Mouse (Mus musculus) intestine, postnatal 0 days (tissue): ENCODE measurements at regions not wholly inside any gene's neighbourhood (a gene's known extent, or its start where the extent isn't known, plus 50 kb on each side); places are given as distances from the start of the nearest gene placed in this dataset.

ENCODE experiments used
- ATAC-seq: fragments of 200-750 bp; cut with Nextera tagmentation; 2 replicates; pipeline ENCODE4 v1.8.0; 2017; ENCODE audit warnings: mild to moderate bottlenecking, moderate TSS enrichment, moderate library complexity
- H3K27ac ChIP-seq: fragments of 300-500 bp; sonication (generic); 2 replicates; pipeline ENCODE4 v1.5.1; 2014; ENCODE audit warnings: mild to moderate bottlenecking, low read depth, low read length, moderate library complexity
- H3K27me3 ChIP-seq: fragments of 300-500 bp; sonication (generic); replicated peaks from 2 replicates; pipeline ENCODE4 v1.6.1; 2014; ENCODE audit warnings: low read length, mixed read lengths; ENCODE audit not compliant: control insufficient read depth, insufficient read depth
- H3K36me3 ChIP-seq: fragments of 300-500 bp; sonication (generic); 2 replicates; pipeline ENCODE4 v1.6.1; 2014; ENCODE audit warnings: mild to moderate bottlenecking, moderate library complexity; ENCODE audit not compliant: control insufficient read depth, insufficient read depth
- H3K4me1 ChIP-seq: fragments of 300-500 bp; sonication (generic); replicated peaks from 2 replicates; pipeline ENCODE4 v1.6.1; 2014; ENCODE audit warnings: antibody characterized with exemption, low read length, mixed read lengths; ENCODE audit not compliant: control insufficient read depth, insufficient read depth
- H3K4me2 ChIP-seq: fragments of 300-500 bp; sonication (generic); replicated peaks from 2 replicates; pipeline ENCODE4 v1.6.1; 2014; ENCODE audit warnings: low read depth, mild to moderate bottlenecking, moderate library complexity
- H3K4me3 ChIP-seq: fragments of 300-500 bp; sonication (generic); 2 replicates; pipeline ENCODE4 v1.5.1; 2014; ENCODE audit warnings: low read depth, low read length
- H3K9ac ChIP-seq: fragments of 300-500 bp; sonication (generic); 2 replicates; pipeline ENCODE4 v1.6.1; 2014; ENCODE audit warnings: mild to moderate bottlenecking, low read depth, low read length
- H3K9me3 ChIP-seq: fragments of 300-500 bp; sonication (generic); 2 replicates; pipeline ENCODE4 v1.6.1; 2016; ENCODE audit warnings: mixed run types; ENCODE audit not compliant: control insufficient read depth
- CTCF ChIP-seq: sonication (generic); IDR thresholded peaks from 2 replicates; pipeline ENCODE4 v1.5.1; 2016; ENCODE audit warnings: low read depth, mild to moderate bottlenecking, control low read depth, antibody characterized with exemption, moderate library complexity
- WGBS: fragments of 180-500 bp; shearing (Covaris S2); extraction: QIAGEN DNeasy Blood & Tissue Kit; methylation state at CpG from one replicate; pipeline ENCODE4 v1.1.7; 2014; 5-methylcytosine and 5-hydroxymethylcytosine counted together

GRCm38 (mm10) chr3:99512933-99513332, 272.8 kb downstream of the Tbx15 start:
- Histone ChIP-seq H3K4me3 (no peak overlapping the region), H3K4me1 (no peaks in the 10 kb centered on the region), H3K9me3 (no peaks in the 10 kb centered on the region), H3K4me2 (no peak overlapping the region), H3K27me3 (no peaks in the 10 kb centered on the region), H3K27ac (no peak overlapping the region), H3K9ac (no peak overlapping the region), H3K36me3 (no peaks in the 10 kb centered on the region)
- 84% methylated on average over 2 of the region's 2 CpGs for WGBS
- no peak for TF ChIP-seq CTCF
- ATAC-seq, result no peak

GRCm38 (mm10) chr3:99515751-99516150, 275.6 kb downstream of the Tbx15 start:
- H3K4me1 ChIP-seq, result no peaks in the 10 kb centered on the region
- no peaks in the 10 kb centered on the region for H3K9me3 ChIP-seq
- TF ChIP-seq CTCF, result no peak
- H3K36me3 ChIP-seq, result no peaks in the 10 kb centered on the region
- no peak overlapping the region for H3K9ac ChIP-seq
- no peak overlapping the region for H3K4me2 ChIP-seq
- no peak for ATAC-seq
- no peak overlapping the region for H3K27ac ChIP-seq
- H3K27me3 ChIP-seq, result no peaks in the 10 kb centered on the region
- WGBS, result 93% methylated on average over 8 of the region's 8 CpGs
- H3K4me3 ChIP-seq, result no peak overlapping the region

GRCm38 (mm10) chr3:99560917-99561316, 320.7 kb downstream of the Tbx15 start:
- Histone ChIP-seq H3K4me2 (no peak overlapping the region), H3K4me1 (no peaks in the 10 kb centered on the region), H3K9ac (no peak overlapping the region), H3K36me3 (no peaks in the 10 kb centered on the region), H3K27me3 (no peaks in the 10 kb centered on the region), H3K4me3 (no peak overlapping the region), H3K9me3 (no peaks in the 10 kb centered on the region), H3K27ac (no peak overlapping the region)
- 40% methylated on average over 1 of the region's 1 CpGs for WGBS
- peak; percentile 83 for ATAC-seq
- no peak for TF ChIP-seq CTCF

DNA sequence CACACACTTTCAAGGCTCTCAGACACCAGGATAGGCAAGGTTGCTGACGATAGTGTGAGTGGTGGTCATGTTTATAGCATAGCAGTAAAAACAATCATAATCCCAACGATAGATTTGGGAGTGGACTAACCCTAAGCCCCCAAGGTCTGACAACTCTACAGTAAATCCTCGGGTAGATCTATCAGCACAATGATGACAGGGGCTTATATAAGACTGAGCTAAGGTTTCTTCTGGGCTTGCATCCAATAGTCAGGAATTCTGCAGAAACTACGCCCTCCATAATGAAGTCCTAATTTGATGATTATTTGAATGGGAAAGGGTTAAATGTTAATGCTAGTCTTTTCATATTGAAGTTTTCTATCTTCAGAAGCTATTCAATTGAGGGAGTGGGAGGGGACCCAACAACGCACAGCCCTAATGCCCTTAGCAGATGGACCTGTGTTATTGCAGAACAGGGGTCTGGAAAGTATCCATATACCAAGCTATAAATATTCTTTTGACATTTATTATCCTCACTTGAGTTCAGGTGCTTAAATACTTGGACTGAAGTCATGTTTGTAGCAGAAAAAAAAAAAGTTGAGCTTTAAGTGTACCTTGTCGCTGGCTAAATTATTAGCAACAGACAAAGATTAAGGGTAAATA, 311.8 kb upstream of the Spag17 start:
- 24% methylated on average over 6 of the region's 6 CpGs for WGBS
- H3K36me3 ChIP-seq, result no peaks in the 10 kb centered on the region
- no peak for ATAC-seq
- no peak overlapping the region for H3K4me3 ChIP-seq
- no peak overlapping the region for H3K9ac ChIP-seq
- H3K27ac ChIP-seq, result no peak overlapping the region
- no peaks in the 10 kb centered on the region for H3K27me3 ChIP-seq
- TF ChIP-seq CTCF, result no peak
- no peak overlapping the region for H3K4me2 ChIP-seq
- no peaks in the 10 kb centered on the region for H3K9me3 ChIP-seq
- H3K4me1 ChIP-seq, result no peaks in the 10 kb centered on the region

DNA sequence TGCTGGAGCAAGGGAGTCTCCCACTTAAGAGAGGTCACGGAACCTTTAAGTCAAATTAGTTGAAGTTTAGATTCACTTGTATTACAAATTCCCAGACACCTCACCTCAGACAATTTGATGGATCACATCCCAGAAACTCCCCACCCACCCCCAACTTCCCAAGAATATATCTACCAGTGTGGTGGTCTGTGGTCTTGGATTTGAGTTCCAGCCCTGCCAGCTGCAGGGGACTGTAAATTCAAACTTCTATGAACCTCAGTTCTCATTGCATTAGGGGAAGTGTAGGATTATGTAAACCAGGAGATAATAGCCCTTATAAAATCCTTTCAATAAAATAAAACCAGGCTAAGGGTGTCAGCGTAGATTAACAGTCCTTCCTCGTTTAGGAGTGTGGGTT, 311.2 kb upstream of the Spag17 start:
- no peak overlapping the region for H3K9ac ChIP-seq
- H3K4me2 ChIP-seq, result no peak overlapping the region
- no peak for ATAC-seq
- H3K36me3 ChIP-seq, result no peaks in the 10 kb centered on the region
- no peak overlapping the region for H3K27ac ChIP-seq
- H3K4me1 ChIP-seq, result no peaks in the 10 kb centered on the region
- no peaks in the 10 kb centered on the region for H3K9me3 ChIP-seq
- no peaks in the 10 kb centered on the region for H3K27me3 ChIP-seq
- no peak overlapping the region for H3K4me3 ChIP-seq
- no peak for TF ChIP-seq CTCF
- 33% methylated on average over 3 of the region's 3 CpGs for WGBS

DNA sequence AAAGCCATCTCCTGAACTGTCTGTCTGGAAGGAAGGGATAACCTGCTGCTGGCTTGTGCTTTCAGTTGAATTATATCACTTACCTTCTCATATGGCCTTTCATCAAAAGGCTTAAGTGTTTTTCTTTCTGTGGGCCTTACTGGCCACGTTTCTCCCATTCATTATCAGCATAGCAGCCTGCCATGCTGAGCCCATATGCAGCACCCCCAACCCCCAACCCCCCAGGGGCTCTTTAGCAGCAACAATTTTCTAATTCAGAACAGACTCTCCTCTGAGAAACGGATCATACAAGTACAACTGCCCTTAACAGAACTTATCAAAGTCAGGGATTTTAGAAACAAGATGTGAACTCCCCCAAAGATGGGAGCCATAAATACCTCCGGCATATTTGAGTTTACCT, 282.5 kb upstream of the Spag17 start:
- no peak overlapping the region for H3K4me3 ChIP-seq
- no peak overlapping the region for H3K9ac ChIP-seq
- H3K4me2 ChIP-seq, result no peak overlapping the region
- no peak overlapping the region for H3K27ac ChIP-seq
- WGBS, result 34% methylated on average over 3 of the region's 3 CpGs
- no peak for TF ChIP-seq CTCF
- no peak for ATAC-seq
- H3K27me3 ChIP-seq, result no peaks in the 10 kb centered on the region
- no peaks in the 10 kb centered on the region for H3K4me1 ChIP-seq
- H3K9me3 ChIP-seq, result no peaks in the 10 kb centered on the region
- no peaks in the 10 kb centered on the region for H3K36me3 ChIP-seq

DNA sequence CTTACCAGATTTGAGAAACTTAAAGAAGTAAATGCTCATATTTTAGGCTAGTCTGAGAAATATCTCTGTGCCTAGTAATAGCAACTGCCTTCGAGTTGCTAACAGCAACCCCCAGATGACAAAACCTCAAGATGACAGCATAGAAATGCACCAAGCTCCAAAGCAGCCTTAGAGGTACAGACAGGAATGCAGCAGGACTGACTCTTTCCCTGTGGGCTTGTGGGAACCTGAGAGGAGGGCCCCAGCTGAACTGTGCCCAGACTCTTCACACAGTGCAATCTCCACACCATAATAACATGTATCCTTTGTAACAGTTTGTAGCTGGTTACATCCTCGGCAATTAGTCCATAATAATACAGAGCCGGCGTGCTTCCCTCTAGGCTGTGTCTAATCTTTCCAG, 252.9 kb upstream of the Spag17 start:
- no peak for TF ChIP-seq CTCF
- ATAC-seq, result no peak
- Histone ChIP-seq H3K27ac (no peak overlapping the region), H3K9me3 (no peaks in the 10 kb centered on the region), H3K36me3 (no peaks in the 10 kb centered on the region), H3K27me3 (no peaks in the 10 kb centered on the region), H3K4me2 (no peak overlapping the region), H3K4me3 (no peak overlapping the region), H3K4me1 (no peaks in the 10 kb centered on the region), H3K9ac (no peak overlapping the region)
- WGBS, result 80% methylated on average over 4 of the region's 4 CpGs
